Mouse (Mus musculus) forebrain, embryonic 15.5 days (tissue): ENCODE measurements at regions not wholly inside any gene's neighbourhood (a gene's known extent, or its start where the extent isn't known, plus 50 kb on each side); places are given as distances from the start of the nearest gene placed in this dataset.
"Not testable (repeated sequence)": the region's sequence is repeated elsewhere in the genome, so short reads cannot be mapped to it uniquely, and the experiment has no call there.

Experiments used
- ATAC-seq: fragments of 200-750 bp; cut with Nextera tagmentation; replicated peaks from 2 replicates; pipeline ENCODE4 v1.8.0; 2017; ENCODE audit warnings: mild to moderate bottlenecking, moderate TSS enrichment, moderate library complexity
- H3K27ac ChIP-seq: fragments of 300-500 bp; sonication (generic); replicated peaks from 2 replicates; pipeline ENCODE4 v1.5.1; 2015; ENCODE audit warnings: mild to moderate bottlenecking, inconsistent platforms
- H3K27me3 ChIP-seq: fragments of 300-500 bp; sonication (generic); 2 replicates; pipeline ENCODE4 v1.6.1; 2015; ENCODE audit warnings: inconsistent platforms
- H3K36me3 ChIP-seq: fragments of 300-500 bp; sonication (generic); 2 replicates; pipeline ENCODE4 v1.6.1; 2015; ENCODE audit warnings: mild to moderate bottlenecking, inconsistent platforms
- H3K4me1 ChIP-seq: fragments of 300-500 bp; sonication (generic); 2 replicates; pipeline ENCODE4 v1.6.1; 2015; ENCODE audit warnings: inconsistent platforms
- H3K4me2 ChIP-seq: fragments of 300-500 bp; sonication (generic); replicated peaks from 2 replicates; pipeline ENCODE4 v1.6.1; 2015; ENCODE audit warnings: mild to moderate bottlenecking, inconsistent platforms
- H3K4me3 ChIP-seq: fragments of 300-500 bp; sonication (generic); 2 replicates; pipeline ENCODE4 v1.5.1; 2015; ENCODE audit warnings: mild to moderate bottlenecking, inconsistent platforms
- H3K9ac ChIP-seq: fragments of 300-500 bp; sonication (generic); replicated peaks from 2 replicates; pipeline ENCODE4 v1.6.1; 2015; ENCODE audit warnings: mild to moderate bottlenecking, inconsistent platforms
- H3K9me3 ChIP-seq: fragments of 300-500 bp; sonication (generic); 2 replicates; pipeline ENCODE4 v1.6.1; 2016; ENCODE audit warnings: inconsistent platforms
- WGBS: fragments of 180-500 bp; shearing (Covaris S2); methylation state at CpG from one replicate; pipeline ENCODE4 v1.1.7; 2015; ENCODE audit warnings: mixed read lengths; 5-methylcytosine and 5-hydroxymethylcytosine counted together

- no peak overlapping the region for H3K27ac ChIP-seq
- 87% methylated on average over 8 of the region's 8 CpGs for WGBS
- no peak overlapping the region for H3K9ac ChIP-seq
- no peaks in the 10 kb centered on the region for H3K27me3 ChIP-seq
- no peaks in the 10 kb centered on the region for H3K36me3 ChIP-seq
- ATAC-seq = no peak
- 0 out of 2 replicates have a peak, but pooled peaks cover 11% of the 10 kb centered on the region for H3K4me1 ChIP-seq
- H3K4me3 ChIP-seq = no peak overlapping the region
- no peaks in the 10 kb centered on the region for H3K9me3 ChIP-seq
- no peak overlapping the region for H3K4me2 ChIP-seq
These were observed 77.6 kb downstream of the Elovl4 start for GRCm38 (mm10) chr9:83728428-83728827.

GRCm38 (mm10) chr9:83727462-83728189 is 78.5 kb downstream of the Elovl4 start:
- Histone ChIP-seq H3K9ac (peak overlapping the region; percentile 19; the same call in 1 of the 2 replicates), H3K4me1 (0 out of 2 replicates have a peak, but pooled peaks cover 11% of the 10 kb centered on the region), H3K9me3 (no peaks in the 10 kb centered on the region), H3K27me3 (no peaks in the 10 kb centered on the region), H3K27ac (no peak overlapping the region), H3K4me2 (peak overlapping the region; percentile 41), H3K36me3 (no peaks in the 10 kb centered on the region), H3K4me3 (peak overlapping the region; percentile 30)
- ATAC-seq = peak; percentile 90
- 13% methylated on average over 14 of the region's 14 CpGs for WGBS

GRCm38 (mm10) chr9:83726979-83727378 is 79.1 kb downstream of the Elovl4 start:
- Histone ChIP-seq H3K27ac (no peak overlapping the region), H3K27me3 (no peaks in the 10 kb centered on the region), H3K4me3 (peak overlapping the region; percentile 30), H3K9me3 (no peaks in the 10 kb centered on the region), H3K4me2 (peak overlapping the region; percentile 41), H3K4me1 (0 out of 2 replicates have a peak, but pooled peaks cover 11% of the 10 kb centered on the region), H3K36me3 (no peaks in the 10 kb centered on the region), H3K9ac (peak overlapping the region; percentile 19; the same call in 1 of the 2 replicates)
- WGBS = 51% methylated on average over 16 of the region's 16 CpGs
- ATAC-seq = no peak

GRCm38 (mm10) chr9:83726105-83726504 is 80.0 kb downstream of the Elovl4 start:
- H3K4me3 ChIP-seq = no peak overlapping the region
- ATAC-seq = no peak
- H3K27me3 ChIP-seq = no peaks in the 10 kb centered on the region
- no peak overlapping the region for H3K4me2 ChIP-seq
- WGBS = 32% methylated on average over 9 of the region's 9 CpGs
- no peak overlapping the region for H3K9ac ChIP-seq
- H3K36me3 ChIP-seq = no peaks in the 10 kb centered on the region
- H3K27ac ChIP-seq = 0 out of 2 replicates have a peak overlapping the region, but pooled peaks have one; percentile 7
- 0 out of 2 replicates have a peak, but pooled peaks cover 11% of the 10 kb centered on the region for H3K4me1 ChIP-seq
- H3K9me3 ChIP-seq = no peaks in the 10 kb centered on the region

- Histone ChIP-seq H3K4me1 (0 out of 2 replicates have a peak, but pooled peaks cover 11% of the 10 kb centered on the region), H3K27me3 (no peaks in the 10 kb centered on the region), H3K4me2 (no peak overlapping the region), H3K27ac (no peak overlapping the region), H3K9ac (no peak overlapping the region), H3K4me3 (no peak overlapping the region), H3K9me3 (no peaks in the 10 kb centered on the region), H3K36me3 (no peaks in the 10 kb centered on the region)
- ATAC-seq = no peak
- WGBS = 84% methylated on average over 8 of the region's 8 CpGs
These were observed 80.5 kb downstream of the Elovl4 start for GRCm38 (mm10) chr9:83725545-83725944.

GRCm38 (mm10) chr9:83720982-83721381 is 85.1 kb downstream of the Elovl4 start:
- Histone ChIP-seq H3K9ac (no peak overlapping the region), H3K4me3 (no peak overlapping the region), H3K27me3 (no peaks in the 10 kb centered on the region), H3K36me3 (no peaks in the 10 kb centered on the region), H3K4me2 (no peak overlapping the region), H3K27ac (no peak overlapping the region), H3K9me3 (no peaks in the 10 kb centered on the region), H3K4me1 (0 out of 2 replicates have a peak, but pooled peaks cover 3% of the 10 kb centered on the region)
- ATAC-seq = no peak
- 70% methylated on average over 2 of the region's 2 CpGs for WGBS

GRCm38 (mm10) chr9:83719811-83720210 is 86.3 kb downstream of the Elovl4 start:
- H3K27ac ChIP-seq = no peak overlapping the region
- H3K9me3 ChIP-seq = no peaks in the 10 kb centered on the region
- no peak overlapping the region for H3K9ac ChIP-seq
- H3K36me3 ChIP-seq = no peaks in the 10 kb centered on the region
- no peaks in the 10 kb centered on the region for H3K4me1 ChIP-seq
- no peak for ATAC-seq
- no peaks in the 10 kb centered on the region for H3K27me3 ChIP-seq
- WGBS = 77% methylated on average over 4 of the region's 4 CpGs
- no peak overlapping the region for H3K4me2 ChIP-seq
- H3K4me3 ChIP-seq = no peak overlapping the region

GRCm38 (mm10) chr9:83718084-83718483 is 88.0 kb downstream of the Elovl4 start:
- not testable (repeated sequence) for H3K27me3 ChIP-seq, H3K4me3 ChIP-seq, H3K27ac ChIP-seq, ATAC-seq, H3K9ac ChIP-seq, H3K4me1 ChIP-seq, H3K4me2 ChIP-seq, H3K9me3 ChIP-seq, H3K36me3 ChIP-seq
- WGBS = 90% methylated on average over 2 of the region's 2 CpGs

- Histone ChIP-seq H3K4me1 (no peaks in the 10 kb centered on the region), H3K27ac (no peak overlapping the region), H3K9ac (no peak overlapping the region), H3K9me3 (no peaks in the 10 kb centered on the region), H3K36me3 (no peaks in the 10 kb centered on the region), H3K4me2 (no peak overlapping the region), H3K4me3 (no peak overlapping the region), H3K27me3 (no peaks in the 10 kb centered on the region)
- ATAC-seq = no peak
- 73% methylated on average over 5 of the region's 5 CpGs for WGBS
These were observed 89.8 kb downstream of the Elovl4 start for GRCm38 (mm10) chr9:83716101-83716763.

- no peaks in the 10 kb centered on the region for H3K36me3 ChIP-seq
- no peaks in the 10 kb centered on the region for H3K9me3 ChIP-seq
- no peak overlapping the region for H3K9ac ChIP-seq
- no peak overlapping the region for H3K4me3 ChIP-seq
- no peak overlapping the region for H3K4me2 ChIP-seq
- no peaks in the 10 kb centered on the region for H3K4me1 ChIP-seq
- no peak for ATAC-seq
- no peak overlapping the region for H3K27ac ChIP-seq
- no peaks in the 10 kb centered on the region for H3K27me3 ChIP-seq
- 80% methylated on average over 3 of the region's 3 CpGs for WGBS
These were observed 98.7 kb downstream of the Elovl4 start for GRCm38 (mm10) chr9:83707361-83707760.

GRCm38 (mm10) chr9:83706071-83706470 is 100.0 kb downstream of the Elovl4 start:
- H3K36me3 ChIP-seq = no peaks in the 10 kb centered on the region
- 90% methylated on average over 6 of the region's 6 CpGs for WGBS
- H3K4me2 ChIP-seq = no peak overlapping the region

GRCm38 (mm10) chr9:83704186-83704585 is 101.9 kb downstream of the Elovl4 start:
- Histone ChIP-seq H3K27ac (no peak overlapping the region), H3K27me3 (no peaks in the 10 kb centered on the region), H3K36me3 (no peaks in the 10 kb centered on the region)

More at GRCm38 (mm10) chr9:83706071-83706470, 100.0 kb downstream of the Elovl4 start:
- no peak for ATAC-seq
- Histone ChIP-seq H3K4me3 (no peak overlapping the region), H3K27ac (no peak overlapping the region), H3K4me1 (no peaks in the 10 kb centered on the region), H3K9ac (no peak overlapping the region), H3K27me3 (no peaks in the 10 kb centered on the region), H3K9me3 (no peaks in the 10 kb centered on the region)

More at GRCm38 (mm10) chr9:83704186-83704585, 101.9 kb downstream of the Elovl4 start:
- Histone ChIP-seq H3K4me1 (no peaks in the 10 kb centered on the region), H3K9me3 (no peaks in the 10 kb centered on the region), H3K4me2 (no peak overlapping the region), H3K9ac (no peak overlapping the region), H3K4me3 (no peak overlapping the region)
- no peak for ATAC-seq
